Comparison of ENCODE assay signal across 8 mouse cellular contexts in the genomic region with DNA sequence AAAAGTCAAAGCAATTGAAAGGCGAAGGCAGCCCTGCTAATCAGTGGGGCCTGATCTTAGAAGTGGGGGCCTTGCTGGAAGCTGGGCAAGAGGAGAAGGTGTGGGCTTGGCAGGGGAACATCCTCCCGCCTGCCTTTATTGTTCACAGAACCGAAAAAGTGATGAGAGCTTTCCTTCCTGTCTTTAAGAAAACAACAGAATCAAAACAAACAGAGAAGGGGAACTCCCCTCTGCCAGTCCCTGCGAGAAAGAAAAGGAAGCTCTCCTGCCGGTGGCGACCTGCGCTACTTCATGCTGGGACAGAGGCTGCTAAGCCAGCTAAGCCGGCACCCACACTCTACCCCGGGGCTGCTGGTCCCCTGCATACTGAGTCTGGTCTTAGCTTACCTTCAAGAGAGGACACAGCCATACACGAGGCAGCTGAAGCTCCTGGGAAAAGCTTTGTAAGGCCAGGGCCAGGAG. TPM values are rescaled to one million over a fixed set of nuclear protein-coding genes. Genes with fewer than 3 reads are reported as not detected.
DNase-seq lines count a peak whose midpoint lies in the region; ATAC-seq and TF ChIP-seq lines count a peak whose summit lies in the region.

No protein-coding gene starts in this region.

- DNase-seq in layer of hippocampus, adult 2 months (ENCODE audit: low spot score in 2 of 2): no peak
- DNase-seq in layer of hippocampus, postnatal 10 days (ENCODE audit: low spot score in 2 of 2): no peak
- DNase-seq in embryonic facial prominence, embryonic 10.5 days (ENCODE audit: low spot score): no peak
- peak; percentile 45 for DNase-seq in lung, embryonic 14.5 days

- no peaks in the 10 kb centered on the region for H3K36me3 ChIP-seq in embryonic facial prominence, embryonic 10.5 days (replicated peaks)
- no peaks in the 10 kb centered on the region for H3K36me3 ChIP-seq in intestine, embryonic 16.5 days (ENCODE audit: control insufficient read depth, insufficient read depth, low read length)
- no peaks in the 10 kb centered on the region for H3K36me3 ChIP-seq in lung, embryonic 14.5 days (ENCODE audit: insufficient read depth)
- no peaks in the 10 kb centered on the region for H3K36me3 ChIP-seq in stomach, embryonic 15.5 days
- no peaks in the 10 kb centered on the region for H3K36me3 ChIP-seq in forebrain, embryonic 15.5 days
- H3K36me3 ChIP-seq in forebrain, embryonic 12.5 days (replicated peaks): no peaks in the 10 kb centered on the region

- peak overlapping the region; percentile 64 for H3K9ac ChIP-seq in intestine, embryonic 16.5 days (ENCODE audit: low read depth, low read length)
- H3K9ac ChIP-seq in lung, embryonic 14.5 days: 0 out of 2 replicates have a peak overlapping the region, but pooled peaks have one; percentile 7
- H3K9ac ChIP-seq in stomach, embryonic 15.5 days: no peak overlapping the region
- no peak overlapping the region for H3K9ac ChIP-seq in forebrain, embryonic 15.5 days (replicated peaks)
- H3K9ac ChIP-seq in forebrain, embryonic 12.5 days: no peak overlapping the region

- 10% methylated on average over 10 of the region's 10 CpGs for WGBS in embryonic facial prominence, embryonic 10.5 days
- 19% methylated on average over 10 of the region's 10 CpGs for WGBS in intestine, embryonic 16.5 days
- WGBS in lung, embryonic 14.5 days: 25% methylated on average over 10 of the region's 10 CpGs
- 23% methylated on average over 10 of the region's 10 CpGs for WGBS in stomach, embryonic 15.5 days
- 22% methylated on average over 10 of the region's 10 CpGs for WGBS in forebrain, embryonic 15.5 days
- WGBS in forebrain, embryonic 12.5 days: 14% methylated on average over 10 of the region's 10 CpGs

- H3K4me2 ChIP-seq in intestine, embryonic 16.5 days (ENCODE audit: low read depth, low read length): peak overlapping the region; percentile 17; the same call in 1 of the 2 replicates
- 0 out of 2 replicates have a peak overlapping the region, but pooled peaks have one; percentile 11 for H3K4me2 ChIP-seq in lung, embryonic 14.5 days
- H3K4me2 ChIP-seq in stomach, embryonic 15.5 days: peak overlapping the region; percentile 24; the same call in 1 of the 2 replicates
- H3K4me2 ChIP-seq in forebrain, embryonic 15.5 days (replicated peaks): no peak overlapping the region
- no peak overlapping the region; the same call in 1 of the 2 replicates for H3K4me2 ChIP-seq in forebrain, embryonic 12.5 days

- peak; percentile 22 for TF ChIP-seq CTCF in layer of hippocampus, adult 2 months (conservative IDR thresholded peaks at IDR 0.05)
- TF ChIP-seq CTCF in lung, embryonic 14.5 days (IDR thresholded peaks at IDR 0.05; ENCODE audit: low read depth): no peak

- no peak for ATAC-seq in intestine, embryonic 16.5 days
- ATAC-seq in lung, embryonic 14.5 days (ENCODE audit: insufficient read depth): no peak
- no peak for ATAC-seq in stomach, embryonic 15.5 days (ENCODE audit: insufficient read depth, low FRiP score, low read depth)
- ATAC-seq in forebrain, embryonic 15.5 days (replicated peaks): no peak
- no peak for ATAC-seq in forebrain, embryonic 12.5 days (ENCODE audit: low FRiP score)

- H3K27me3 ChIP-seq in embryonic facial prominence, embryonic 10.5 days (replicated peaks; ENCODE audit: low read depth, poor library complexity, severe bottlenecking): peaks cover 44% of the 10 kb centered on the region; the same call in 1 of the 2 replicates
- H3K27me3 ChIP-seq in intestine, embryonic 16.5 days (replicated peaks; ENCODE audit: control insufficient read depth, insufficient read depth, low read length): no peaks in the 10 kb centered on the region
- H3K27me3 ChIP-seq in lung, embryonic 14.5 days (ENCODE audit: insufficient read depth, low read length): no peaks in the 10 kb centered on the region
- no peaks in the 10 kb centered on the region for H3K27me3 ChIP-seq in stomach, embryonic 15.5 days (replicated peaks)
- H3K27me3 ChIP-seq in forebrain, embryonic 15.5 days: no peaks in the 10 kb centered on the region
- H3K27me3 ChIP-seq in forebrain, embryonic 12.5 days: 0 out of 2 replicates have a peak, but pooled peaks cover 2% of the 10 kb centered on the region

- H3K4me3 ChIP-seq in layer of hippocampus, adult 2 months: no peak overlapping the region
- no peak overlapping the region for H3K4me3 ChIP-seq in embryonic facial prominence, embryonic 10.5 days
- no peak overlapping the region for H3K4me3 ChIP-seq in intestine, embryonic 16.5 days (ENCODE audit: low read length)
- H3K4me3 ChIP-seq in lung, embryonic 14.5 days (ENCODE audit: low read depth, low read length): no peak overlapping the region
- H3K4me3 ChIP-seq in stomach, embryonic 15.5 days (replicated peaks): no peak overlapping the region
- no peak overlapping the region for H3K4me3 ChIP-seq in forebrain, embryonic 15.5 days
- no peak overlapping the region for H3K4me3 ChIP-seq in forebrain, embryonic 12.5 days (replicated peaks)

- H3K27ac ChIP-seq in layer of hippocampus, adult 2 months: peak overlapping the region; percentile 29; the same call in 1 of the 2 replicates
- peak overlapping the region; percentile 78 for H3K27ac ChIP-seq in embryonic facial prominence, embryonic 10.5 days (replicated peaks)
- peak overlapping the region; percentile 88 for H3K27ac ChIP-seq in intestine, embryonic 16.5 days (ENCODE audit: low read length)
- peak overlapping the region; percentile 61 for H3K27ac ChIP-seq in lung, embryonic 14.5 days (ENCODE audit: low read depth)
- peak overlapping the region; percentile 81 for H3K27ac ChIP-seq in stomach, embryonic 15.5 days
- no peak overlapping the region for H3K27ac ChIP-seq in forebrain, embryonic 15.5 days (replicated peaks)
- no peak overlapping the region for H3K27ac ChIP-seq in forebrain, embryonic 12.5 days

- H3K9me3 ChIP-seq in embryonic facial prominence, embryonic 10.5 days: no peaks in the 10 kb centered on the region
- H3K9me3 ChIP-seq in intestine, embryonic 16.5 days (ENCODE audit: control insufficient read depth, low read length): no peaks in the 10 kb centered on the region
- H3K9me3 ChIP-seq in lung, embryonic 14.5 days (ENCODE audit: low read depth, low read length): no peaks in the 10 kb centered on the region
- H3K9me3 ChIP-seq in stomach, embryonic 15.5 days: no peaks in the 10 kb centered on the region
- no peaks in the 10 kb centered on the region for H3K9me3 ChIP-seq in forebrain, embryonic 15.5 days
- H3K9me3 ChIP-seq in forebrain, embryonic 12.5 days: no peaks in the 10 kb centered on the region

- H3K4me1 ChIP-seq in embryonic facial prominence, embryonic 10.5 days: peaks cover 74% of the 10 kb centered on the region
- H3K4me1 ChIP-seq in intestine, embryonic 16.5 days (ENCODE audit: control insufficient read depth, insufficient read depth, low read length): peaks cover 74% of the 10 kb centered on the region
- H3K4me1 ChIP-seq in lung, embryonic 14.5 days (ENCODE audit: insufficient read depth): peaks cover 31% of the 10 kb centered on the region
- H3K4me1 ChIP-seq in stomach, embryonic 15.5 days: peaks cover 69% of the 10 kb centered on the region
- H3K4me1 ChIP-seq in forebrain, embryonic 15.5 days: peaks cover 13% of the 10 kb centered on the region
- peaks cover 44% of the 10 kb centered on the region for H3K4me1 ChIP-seq in forebrain, embryonic 12.5 days

RNA-seq across cellular contexts. Expression of a gene that starts 41.9 kb away (rescaled TPM):
- total RNA-seq in layer of hippocampus, adult 2 months (2021): 10 to 100 TPM; 24.7 to 26.1 TPM
- total RNA-seq in layer of hippocampus, postnatal 10 days (2021): 10 to 100 TPM; 24.4 to 25.4 TPM
- 10.8 and 12.0 TPM in 2 replicates for polyA plus RNA-seq in embryonic facial prominence, embryonic 10.5 days (2016; fragmentation: Nextera tagmentation; extraction: Ambion mirVana)
- polyA plus RNA-seq in intestine, embryonic 16.5 days (2015; fragmentation: Nextera tagmentation; extraction: Ambion mirVana): 14.4 and 16.2 TPM in 2 replicates
- 20.8 and 21.9 TPM in 2 replicates for polyA plus RNA-seq in lung, embryonic 14.5 days (2014; fragmentation: Nextera tagmentation; extraction: Ambion mirVana)
- polyA plus RNA-seq in stomach, embryonic 15.5 days (2015; fragmentation: Nextera tagmentation; extraction: Ambion mirVana): 24.6 and 25.7 TPM in 2 replicates
- polyA plus RNA-seq in forebrain, embryonic 15.5 days (2015; fragmentation: Nextera tagmentation; extraction: Ambion mirVana): 4.7 and 4.9 TPM in 2 replicates
- polyA plus RNA-seq in forebrain, embryonic 12.5 days (2016; fragmentation: Nextera tagmentation; extraction: Ambion mirVana): 9.7 and 10.6 TPM in 2 replicates

Comparison
In these comparisons a context has a peak if more than half of its experiments do, and no peak if none do; other contexts are left out.
1. H3K27ac ChIP-seq: peak in layer of hippocampus, adult 2 months (single experiment), embryonic facial prominence, embryonic 10.5 days (single experiment), intestine, embryonic 16.5 days (single experiment), lung, embryonic 14.5 days (single experiment) and stomach, embryonic 15.5 days (single experiment); none in forebrain, embryonic 15.5 days (single experiment) and forebrain, embryonic 12.5 days (single experiment).
2. H3K4me2 ChIP-seq: peak in intestine, embryonic 16.5 days (single experiment), lung, embryonic 14.5 days (single experiment) and stomach, embryonic 15.5 days (single experiment); none in forebrain, embryonic 15.5 days (single experiment) and forebrain, embryonic 12.5 days (single experiment).
3. H3K9ac ChIP-seq: peak in intestine, embryonic 16.5 days (single experiment) and lung, embryonic 14.5 days (single experiment); none in stomach, embryonic 15.5 days (single experiment), forebrain, embryonic 15.5 days (single experiment) and forebrain, embryonic 12.5 days (single experiment).